Mouse (Mus musculus): ENCODE measurements around the gene Pdss2. TPM values are rescaled to one million over a fixed set of nuclear protein-coding genes. Genes with fewer than 3 reads are reported as not detected.

The Pdss2 gene
- polyA plus RNA-seq, 1 experiment from 2014 or later = 9.7 TPM

GRCm38 (mm10) chr10:43312658-43313417 is 91.6 kb downstream of the Pdss2 start:
- no peaks in the 10 kb centered on the region for H3K36me3 ChIP-seq
- peaks cover 15% of the 10 kb centered on the region for H3K4me1 ChIP-seq
- H3K27me3 ChIP-seq (replicated peaks) = no peaks in the 10 kb centered on the region
- H3K9ac ChIP-seq = no peak overlapping the region
- no peak for ATAC-seq (ENCODE audit: extremely low read depth, insufficient number of reproducible peaks, low FRiP score, low TSS enrichment)
- no peak overlapping the region for H3K27ac ChIP-seq (replicated peaks)
- H3K9me3 ChIP-seq = no peaks in the 10 kb centered on the region
- 40% methylated on average over 7 of the region's 7 CpGs for WGBS
- H3K4me3 ChIP-seq = no peak overlapping the region
- H3K4me2 ChIP-seq = no peak overlapping the region

- H3K36me3 ChIP-seq = no peaks in the 10 kb centered on the region
- ATAC-seq (ENCODE audit: extremely low read depth, insufficient number of reproducible peaks, low FRiP score, low TSS enrichment) = no peak
- no peak overlapping the region for H3K27ac ChIP-seq (replicated peaks)
- H3K9ac ChIP-seq = no peak overlapping the region
- H3K27me3 ChIP-seq (replicated peaks) = no peaks in the 10 kb centered on the region
- H3K4me2 ChIP-seq = no peak overlapping the region
- H3K9me3 ChIP-seq = no peaks in the 10 kb centered on the region
- no peak overlapping the region for H3K4me3 ChIP-seq
- H3K4me1 ChIP-seq = peaks cover 15% of the 10 kb centered on the region
Measured at GRCm38 (mm10) chr10:43315228-43315627, 93.9 kb downstream of the Pdss2 start.

- no peak for ATAC-seq (ENCODE audit: extremely low read depth, insufficient number of reproducible peaks, low FRiP score, low TSS enrichment)
- WGBS = 87% methylated on average over 9 of the region's 9 CpGs
- no peak overlapping the region for H3K9ac ChIP-seq
- H3K36me3 ChIP-seq = no peaks in the 10 kb centered on the region
- no peak overlapping the region for H3K4me2 ChIP-seq
- no peak overlapping the region for H3K4me3 ChIP-seq
- no peaks in the 10 kb centered on the region for H3K27me3 ChIP-seq (replicated peaks)
- H3K4me1 ChIP-seq = peaks cover 28% of the 10 kb centered on the region
- H3K9me3 ChIP-seq = no peaks in the 10 kb centered on the region
- no peak overlapping the region for H3K27ac ChIP-seq (replicated peaks)
Measured at GRCm38 (mm10) chr10:43317327-43317951, 96.2 kb downstream of the Pdss2 start.

- Histone ChIP-seq H3K4me1 (peaks cover 36% of the 10 kb centered on the region), H3K4me3 (no peak overlapping the region), H3K4me2 (no peak overlapping the region), H3K9me3 (no peaks in the 10 kb centered on the region), H3K27ac (replicated peaks) (no peak overlapping the region), H3K27me3 (replicated peaks) (no peaks in the 10 kb centered on the region), H3K36me3 (no peaks in the 10 kb centered on the region), H3K9ac (no peak overlapping the region)
- WGBS = 62% methylated on average over 5 of the region's 5 CpGs
- ATAC-seq (ENCODE audit: extremely low read depth, insufficient number of reproducible peaks, low FRiP score, low TSS enrichment) = no peak; the same call in 1 of the 2 replicates
Measured at GRCm38 (mm10) chr10:43321019-43321418, 99.7 kb downstream of the Pdss2 start.

- Histone ChIP-seq H3K27me3 (replicated peaks) (no peaks in the 10 kb centered on the region), H3K27ac (replicated peaks) (peak overlapping the region; percentile 10), H3K9ac (no peak overlapping the region), H3K4me2 (peak overlapping the region; percentile 10; the same call in 1 of the 2 replicates), H3K4me3 (no peak overlapping the region), H3K36me3 (no peaks in the 10 kb centered on the region), H3K9me3 (no peaks in the 10 kb centered on the region), H3K4me1 (peaks cover 36% of the 10 kb centered on the region)
- 36% methylated on average over 9 of the region's 9 CpGs for WGBS
- ATAC-seq (ENCODE audit: extremely low read depth, insufficient number of reproducible peaks, low FRiP score, low TSS enrichment) = no peak
Measured at GRCm38 (mm10) chr10:43322446-43323178, 101.3 kb downstream of the Pdss2 start.

GRCm38 (mm10) chr10:43323386-43323785 is 102.1 kb downstream of the Pdss2 start:
- Histone ChIP-seq H3K36me3 (no peaks in the 10 kb centered on the region), H3K4me1 (peaks cover 36% of the 10 kb centered on the region), H3K9ac (no peak overlapping the region; the same call in 1 of the 2 replicates), H3K4me2 (no peak overlapping the region), H3K27me3 (replicated peaks) (no peaks in the 10 kb centered on the region), H3K4me3 (no peak overlapping the region), H3K9me3 (no peaks in the 10 kb centered on the region), H3K27ac (replicated peaks) (0 out of 2 replicates have a peak overlapping the region, but pooled peaks have one; percentile 10)
- ATAC-seq (ENCODE audit: extremely low read depth, insufficient number of reproducible peaks, low FRiP score, low TSS enrichment) = no peak
- WGBS = 47% methylated on average over 8 of the region's 8 CpGs

- no peak for ATAC-seq (ENCODE audit: extremely low read depth, insufficient number of reproducible peaks, low FRiP score, low TSS enrichment)
- no peak overlapping the region for H3K9ac ChIP-seq
- peaks cover 15% of the 10 kb centered on the region for H3K4me1 ChIP-seq
- H3K4me2 ChIP-seq = no peak overlapping the region
- H3K4me3 ChIP-seq = no peak overlapping the region
- WGBS = 89% methylated on average over 5 of the region's 5 CpGs
- H3K27ac ChIP-seq (replicated peaks) = no peak overlapping the region
- no peaks in the 10 kb centered on the region for H3K9me3 ChIP-seq
- no peaks in the 10 kb centered on the region for H3K36me3 ChIP-seq
- no peaks in the 10 kb centered on the region for H3K27me3 ChIP-seq (replicated peaks)
Measured at GRCm38 (mm10) chr10:43329813-43330212, 108.5 kb downstream of the Pdss2 start.

GRCm38 (mm10) chr10:43330691-43331090 is 109.4 kb downstream of the Pdss2 start:
- Histone ChIP-seq H3K36me3 (no peaks in the 10 kb centered on the region), H3K27ac (replicated peaks) (no peak overlapping the region), H3K9ac (no peak overlapping the region), H3K4me2 (no peak overlapping the region), H3K4me1 (peaks cover 15% of the 10 kb centered on the region), H3K4me3 (no peak overlapping the region), H3K27me3 (replicated peaks) (no peaks in the 10 kb centered on the region), H3K9me3 (no peaks in the 10 kb centered on the region)
- no peak for ATAC-seq (ENCODE audit: extremely low read depth, insufficient number of reproducible peaks, low FRiP score, low TSS enrichment)
- 39% methylated on average over 4 of the region's 4 CpGs for whole genome bisulfite sequencing

GRCm38 (mm10) chr10:43331931-43332701 is 110.8 kb downstream of the Pdss2 start:
- Histone ChIP-seq H3K27me3 (replicated peaks) (no peaks in the 10 kb centered on the region), H3K4me3 (no peak overlapping the region), H3K27ac (replicated peaks) (no peak overlapping the region), H3K36me3 (no peaks in the 10 kb centered on the region), H3K4me1 (peaks cover 21% of the 10 kb centered on the region), H3K4me2 (peak overlapping the region; percentile 21; the same call in 1 of the 2 replicates), H3K9me3 (no peaks in the 10 kb centered on the region), H3K9ac (no peak overlapping the region)
- ATAC-seq (ENCODE audit: extremely low read depth, insufficient number of reproducible peaks, low FRiP score, low TSS enrichment) = no peak
- 32% methylated on average over 15 of the region's 15 CpGs for WGBS

GRCm38 (mm10) chr10:43335874-43336273 is 114.6 kb downstream of the Pdss2 start:
- WGBS = 39% methylated on average over 4 of the region's 4 CpGs
- no peaks in the 10 kb centered on the region for H3K9me3 ChIP-seq
- H3K9ac ChIP-seq = no peak overlapping the region
- no peak overlapping the region for H3K4me2 ChIP-seq
- no peaks in the 10 kb centered on the region for H3K36me3 ChIP-seq
- H3K4me1 ChIP-seq = peaks cover 20% of the 10 kb centered on the region
- no peaks in the 10 kb centered on the region for H3K27me3 ChIP-seq (replicated peaks)
- H3K27ac ChIP-seq (replicated peaks) = no peak overlapping the region
- no peak overlapping the region for H3K4me3 ChIP-seq
- ATAC-seq (ENCODE audit: extremely low read depth, insufficient number of reproducible peaks, low FRiP score, low TSS enrichment) = no peak

- no peak overlapping the region for H3K9ac ChIP-seq
- H3K27ac ChIP-seq (replicated peaks) = no peak overlapping the region
- peaks cover 14% of the 10 kb centered on the region for H3K4me1 ChIP-seq
- no peaks in the 10 kb centered on the region for H3K27me3 ChIP-seq (replicated peaks)
- no peak for ATAC-seq (ENCODE audit: extremely low read depth, insufficient number of reproducible peaks, low FRiP score, low TSS enrichment)
- 91% methylated on average over 2 of the region's 2 CpGs for WGBS
- no peaks in the 10 kb centered on the region for H3K36me3 ChIP-seq
- no peak overlapping the region for H3K4me3 ChIP-seq
- H3K9me3 ChIP-seq = no peaks in the 10 kb centered on the region
- H3K4me2 ChIP-seq = no peak overlapping the region
Measured at GRCm38 (mm10) chr10:43337110-43337509, 115.8 kb downstream of the Pdss2 start.
